Mouse (Mus musculus) intestine, embryonic 14.5 days (tissue): Measurements from ENCODE around the gene Gphn. TPM values are rescaled to one million over a fixed set of nuclear protein-coding genes. Genes with fewer than 3 reads are reported as not detected.

Experiments
- ATAC-seq: fragments of 200-750 bp; cut with Nextera tagmentation; replicated peaks from 2 replicates; pipeline ENCODE4 v1.8.0; 2017; ENCODE audit warnings: low read depth, moderate number of reproducible peaks, moderate TSS enrichment, moderate library complexity; ENCODE audit not compliant: low FRiP score, low TSS enrichment
- DNase-seq: peaks from one replicate; pipeline ENCODE4 v3.0.0-alpha.2; 2018; ENCODE audit warnings: low spot score
- H3K27ac ChIP-seq: fragments of 300-500 bp; sonication (generic); 2 replicates; pipeline ENCODE4 v1.5.1; 2014; ENCODE audit warnings: low read depth, mild to moderate bottlenecking, control low read depth
- H3K27me3 ChIP-seq: fragments of 300-500 bp; sonication (generic); replicated peaks from 2 replicates; pipeline ENCODE4 v1.6.1; 2014; ENCODE audit warnings: low read length, control low read depth; ENCODE audit not compliant: control insufficient read depth, insufficient read depth
- H3K36me3 ChIP-seq: fragments of 300-500 bp; sonication (generic); 2 replicates; pipeline ENCODE4 v1.6.1; 2014; ENCODE audit warnings: low read length, control low read depth; ENCODE audit not compliant: control insufficient read depth, insufficient read depth
- H3K4me1 ChIP-seq: fragments of 300-500 bp; sonication (generic); replicated peaks from 2 replicates; pipeline ENCODE4 v1.6.1; 2014; ENCODE audit warnings: low read length, control low read depth, mixed read lengths; ENCODE audit not compliant: control insufficient read depth, insufficient read depth
- H3K4me2 ChIP-seq: fragments of 300-500 bp; sonication (generic); 2 replicates; pipeline ENCODE4 v1.6.1; 2014; ENCODE audit warnings: low read length
- H3K4me3 ChIP-seq: fragments of 300-500 bp; sonication (generic); 2 replicates; pipeline ENCODE4 v1.5.1; 2014; ENCODE audit warnings: low read depth, low read length, control low read depth, mixed read lengths
- H3K9ac ChIP-seq: fragments of 300-500 bp; sonication (generic); 2 replicates; pipeline ENCODE4 v1.6.1; 2014; ENCODE audit warnings: mild to moderate bottlenecking, low read length
- H3K9me3 ChIP-seq: fragments of 300-500 bp; sonication (generic); 2 replicates; pipeline ENCODE4 v1.6.1; 2016; ENCODE audit warnings: low read length, control low read depth; ENCODE audit not compliant: control insufficient read depth
- WGBS: fragments of 180-500 bp; shearing (Covaris S2); extraction: QIAGEN DNeasy Blood & Tissue Kit; methylation state at CpG from one replicate; pipeline ENCODE4 v1.1.7; 2014; 5-methylcytosine and 5-hydroxymethylcytosine counted together
- polyA plus RNA-seq: library from polyadenylated mRNA; unstranded; fragments of >200 nt; fragmentation: Nextera tagmentation; extraction: Ambion mirVana; gene quantifications from 2 replicates; pipeline ENCODE4 v1.2.1, GENCODE M21; 2014

Gphn gene
- polyA plus RNA-seq, 1 experiment from 2014 or later: 20.3 TPM

DNA sequence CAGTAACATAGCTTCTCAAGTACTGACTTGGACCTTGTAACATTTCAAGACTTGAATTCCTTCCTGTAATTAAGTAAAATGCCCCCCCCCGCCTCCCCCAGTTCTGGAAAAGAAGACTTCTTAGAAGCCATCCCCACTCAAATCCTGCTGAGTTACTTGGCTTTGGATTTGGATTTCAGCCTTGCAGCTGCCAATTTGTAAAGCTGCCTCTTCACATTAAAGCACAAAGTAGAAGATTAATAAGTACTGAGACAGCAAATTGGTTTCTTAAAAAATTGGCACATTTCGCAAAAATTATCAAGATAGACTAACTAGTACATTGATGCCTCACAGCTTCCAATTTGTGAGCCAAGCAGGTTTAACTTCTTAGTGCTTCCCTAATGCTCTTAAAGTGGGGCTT is 417.5 kb downstream of the Gphn start:
- H3K4me3 ChIP-seq: no peak overlapping the region
- ATAC-seq: no peak
- H3K27me3 ChIP-seq: no peaks in the 10 kb centered on the region
- no peak overlapping the region for H3K27ac ChIP-seq
- H3K9ac ChIP-seq: no peak overlapping the region
- no peak for DNase-seq
- H3K36me3 ChIP-seq: no peaks in the 10 kb centered on the region
- H3K4me2 ChIP-seq: no peak overlapping the region
- no peaks in the 10 kb centered on the region for H3K4me1 ChIP-seq
- no peaks in the 10 kb centered on the region for H3K9me3 ChIP-seq
- 84% methylated on average over 2 of the region's 2 CpGs for WGBS

DNA sequence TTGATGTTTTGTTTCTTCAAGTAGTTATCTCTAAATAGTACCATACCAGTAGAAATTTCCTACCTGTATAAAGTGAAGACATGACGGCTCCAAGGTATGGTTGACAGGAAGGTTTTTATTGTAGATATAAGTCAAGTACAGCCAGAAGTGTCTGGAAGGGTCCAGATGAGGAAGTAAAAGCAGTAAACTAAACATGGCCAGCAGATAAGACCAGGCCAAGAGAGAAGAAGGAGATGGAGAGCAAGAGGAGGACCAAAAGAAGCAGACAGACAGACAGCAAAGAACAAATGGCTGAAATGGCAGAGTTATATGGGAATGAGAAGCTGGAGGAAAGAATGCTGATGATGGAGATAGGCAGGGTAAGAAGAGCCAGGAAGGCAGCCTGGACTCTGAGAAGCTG is 419.1 kb downstream of the Gphn start:
- DNase-seq: no peak
- ATAC-seq: no peak
- Histone ChIP-seq H3K36me3 (no peaks in the 10 kb centered on the region), H3K4me2 (no peak overlapping the region), H3K27ac (no peak overlapping the region), H3K4me3 (no peak overlapping the region), H3K9ac (no peak overlapping the region), H3K4me1 (no peaks in the 10 kb centered on the region), H3K9me3 (no peaks in the 10 kb centered on the region), H3K27me3 (no peaks in the 10 kb centered on the region)
- WGBS: 93% methylated on average over 1 of the region's 1 CpGs

DNA sequence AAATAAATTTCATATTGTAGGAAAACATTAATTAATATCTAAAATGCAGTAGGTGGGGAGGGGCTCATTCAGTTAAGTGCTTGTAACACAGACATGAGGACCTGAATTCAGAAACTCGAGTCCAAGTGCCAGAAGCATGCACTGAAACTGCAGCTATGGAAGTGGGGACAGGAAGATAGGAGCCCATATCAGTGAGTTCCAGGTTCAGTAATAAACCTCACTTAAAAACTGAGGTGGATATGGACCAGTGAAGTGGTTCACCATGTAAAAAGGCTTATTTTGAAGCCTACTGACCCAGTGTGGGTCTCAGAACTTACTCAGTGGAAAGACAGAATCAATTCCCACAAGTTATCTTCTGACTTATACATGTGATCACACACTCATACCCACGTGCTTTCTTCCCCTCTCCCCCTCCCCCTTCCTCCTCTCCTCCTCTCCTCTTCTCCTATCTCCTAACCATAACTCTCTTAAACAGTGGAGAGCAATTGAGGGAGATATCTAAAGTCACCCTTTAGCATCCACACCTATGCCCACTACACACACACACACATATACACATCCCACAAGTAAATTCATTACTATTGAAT is 433.6 kb downstream of the Gphn start:
- Histone ChIP-seq H3K4me2 (no peak overlapping the region), H3K36me3 (no peaks in the 10 kb centered on the region), H3K9ac (no peak overlapping the region), H3K27ac (no peak overlapping the region), H3K4me1 (no peaks in the 10 kb centered on the region), H3K4me3 (no peak overlapping the region), H3K27me3 (no peaks in the 10 kb centered on the region), H3K9me3 (no peaks in the 10 kb centered on the region)
- no peak for DNase-seq
- no peak for ATAC-seq
- WGBS: 59% methylated on average over 2 of the region's 2 CpGs

DNA sequence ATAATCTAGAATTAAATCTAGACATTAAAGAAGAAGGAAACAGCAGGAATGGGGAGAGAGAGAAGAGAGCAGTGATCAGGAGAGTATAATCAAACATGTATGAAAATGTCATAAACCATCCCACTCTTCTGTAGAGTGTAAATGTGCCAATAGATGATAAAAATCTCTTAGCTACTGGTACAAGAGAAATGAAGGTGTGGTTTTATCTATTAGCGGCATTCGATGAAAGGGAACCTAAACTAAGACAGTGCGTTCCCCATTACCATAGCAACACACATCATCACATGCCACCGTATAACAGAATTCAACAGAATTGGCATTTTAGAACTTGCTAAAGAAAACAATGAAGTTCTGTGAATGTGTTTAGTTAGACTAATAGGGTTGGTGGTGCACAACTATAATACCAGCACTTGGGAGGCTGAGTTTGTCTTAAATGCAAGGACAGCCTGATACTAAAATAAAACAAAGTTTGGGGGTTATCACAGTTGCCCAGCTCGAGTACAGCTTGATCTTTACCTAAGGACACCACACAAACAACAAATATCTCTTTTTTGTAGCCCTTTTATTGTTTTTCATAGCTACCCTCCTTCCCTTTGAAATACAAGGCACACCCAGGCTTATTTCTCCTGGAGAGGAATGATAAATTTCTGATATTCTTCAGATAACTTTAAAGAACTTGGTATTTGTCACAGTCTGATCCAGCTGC is 452.1 kb downstream of the Gphn start:
- H3K9ac ChIP-seq: no peak overlapping the region
- 0 out of 2 replicates have a peak, but pooled peaks cover 4% of the 10 kb centered on the region for H3K4me1 ChIP-seq
- H3K36me3 ChIP-seq: no peaks in the 10 kb centered on the region
- H3K4me2 ChIP-seq: no peak overlapping the region
- ATAC-seq (no peak), DNase-seq (no peak)
- 91% methylated on average over 5 of the region's 5 CpGs for WGBS
- no peaks in the 10 kb centered on the region for H3K9me3 ChIP-seq
- no peaks in the 10 kb centered on the region for H3K27me3 ChIP-seq
- H3K27ac ChIP-seq: no peak overlapping the region
- H3K4me3 ChIP-seq: no peak overlapping the region

DNA sequence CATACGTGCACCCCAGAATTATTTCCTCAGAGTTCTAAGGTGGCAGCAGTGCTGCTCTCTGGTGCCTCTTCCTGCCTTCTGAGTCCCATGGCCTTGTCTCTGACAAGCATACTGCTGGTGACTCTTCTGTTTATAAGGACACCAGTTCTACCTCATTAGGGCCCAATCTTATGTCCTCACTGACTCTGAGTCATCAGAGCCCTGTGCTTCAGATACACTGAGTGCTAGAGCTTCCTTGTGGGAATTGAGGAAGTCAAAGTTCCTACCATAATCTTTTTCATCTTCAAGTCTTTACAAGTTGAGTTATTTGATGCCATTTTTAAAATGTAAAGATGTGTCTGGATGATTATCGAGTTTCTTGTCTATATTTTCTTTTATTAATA is 452.6 kb downstream of the Gphn start:
- ATAC-seq (no peak), DNase-seq (no peak)
- no peaks in the 10 kb centered on the region for H3K36me3 ChIP-seq
- H3K27ac ChIP-seq: no peak overlapping the region
- H3K9me3 ChIP-seq: no peaks in the 10 kb centered on the region
- H3K9ac ChIP-seq: no peak overlapping the region
- 82% methylated on average over 2 of the region's 2 CpGs for WGBS
- H3K27me3 ChIP-seq: no peaks in the 10 kb centered on the region
- H3K4me3 ChIP-seq: no peak overlapping the region
- 0 out of 2 replicates have a peak, but pooled peaks cover 4% of the 10 kb centered on the region for H3K4me1 ChIP-seq
- H3K4me2 ChIP-seq: no peak overlapping the region

DNA sequence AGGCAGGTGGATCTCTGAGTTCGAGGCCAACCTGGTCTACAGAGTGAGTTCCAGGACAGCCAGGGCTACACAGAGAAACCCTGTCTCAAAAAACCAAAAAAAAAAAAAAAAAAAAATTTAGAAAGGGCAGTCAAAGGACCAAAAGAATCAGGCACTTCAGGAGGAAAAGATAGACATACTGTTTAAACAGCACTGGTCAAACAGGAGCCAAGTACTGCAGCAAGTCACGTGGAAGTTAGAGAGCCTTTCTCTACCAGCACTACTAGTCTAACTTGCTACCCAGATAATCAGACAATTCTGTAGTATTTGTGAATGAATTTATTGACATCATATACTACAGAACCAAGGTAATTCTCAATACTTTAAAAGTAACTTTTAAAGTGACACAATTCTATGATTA is 454.9 kb downstream of the Gphn start:
- no peaks in the 10 kb centered on the region for H3K36me3 ChIP-seq
- 84% methylated on average over 2 of the region's 2 CpGs for WGBS

DNA sequence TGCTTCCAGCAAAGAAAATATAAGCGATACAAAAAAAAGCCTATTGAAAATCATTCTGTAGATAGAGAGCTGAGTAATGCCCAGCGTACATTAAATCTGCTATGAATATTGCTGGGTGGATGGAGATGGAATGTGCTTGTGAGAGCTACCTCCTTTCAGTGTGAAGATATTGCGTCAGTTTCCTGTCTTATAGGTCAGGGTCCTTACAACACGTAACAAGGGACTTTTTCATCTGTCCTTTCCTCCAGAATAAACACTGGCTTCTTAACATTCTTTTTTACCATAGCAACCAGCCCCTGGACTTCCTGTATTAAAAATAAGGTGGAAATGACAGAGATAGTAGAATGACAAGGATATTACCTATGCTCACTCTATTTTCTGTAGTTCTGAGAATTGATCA is 456.1 kb downstream of the Gphn start:
- Histone ChIP-seq H3K27me3 (no peaks in the 10 kb centered on the region), H3K4me3 (no peak overlapping the region), H3K9ac (no peak overlapping the region), H3K4me2 (no peak overlapping the region), H3K36me3 (no peaks in the 10 kb centered on the region), H3K4me1 (0 out of 2 replicates have a peak, but pooled peaks cover 4% of the 10 kb centered on the region), H3K27ac (no peak overlapping the region), H3K9me3 (no peaks in the 10 kb centered on the region)
- WGBS: 58% methylated on average over 4 of the region's 4 CpGs
- no peak for ATAC-seq
- DNase-seq: no peak

More for the DNA sequence above, 454.9 kb downstream of the Gphn start:
- H3K4me1 ChIP-seq: 0 out of 2 replicates have a peak, but pooled peaks cover 4% of the 10 kb centered on the region
- no peak for DNase-seq
- H3K27me3 ChIP-seq: no peaks in the 10 kb centered on the region
- H3K27ac ChIP-seq: no peak overlapping the region
- no peaks in the 10 kb centered on the region for H3K9me3 ChIP-seq
- ATAC-seq: no peak
- H3K4me2 ChIP-seq: no peak overlapping the region
- no peak overlapping the region for H3K9ac ChIP-seq
- H3K4me3 ChIP-seq: no peak overlapping the region

DNA sequence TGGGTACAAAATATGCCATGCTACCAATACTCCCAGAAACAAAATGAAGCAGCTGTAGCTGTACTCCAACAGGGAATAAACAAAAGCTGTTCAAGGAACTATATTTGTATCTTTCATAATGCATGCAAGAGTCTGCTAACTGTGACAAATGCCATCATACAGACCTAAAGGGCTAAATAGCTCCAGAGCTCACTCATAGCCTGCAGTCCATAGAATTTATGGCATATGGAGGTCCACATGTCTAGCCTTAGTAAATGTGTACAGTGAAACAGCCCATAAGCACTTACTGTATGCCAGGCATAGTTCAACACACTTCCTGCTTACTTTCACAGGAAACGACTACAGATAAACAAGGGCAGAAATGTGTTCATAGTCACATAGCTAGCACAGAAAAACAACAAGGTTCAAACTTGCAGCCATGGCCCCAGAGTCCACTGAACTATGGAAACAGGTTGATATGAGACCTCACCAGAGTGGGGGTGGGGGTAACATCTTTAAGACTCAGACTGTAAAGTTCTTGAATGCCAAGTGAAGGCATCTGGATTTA is 459.6 kb downstream of the Gphn start:
- Histone ChIP-seq H3K27ac (no peak overlapping the region), H3K9ac (no peak overlapping the region), H3K4me1 (0 out of 2 replicates have a peak, but pooled peaks cover 4% of the 10 kb centered on the region), H3K36me3 (no peaks in the 10 kb centered on the region), H3K4me2 (no peak overlapping the region), H3K4me3 (no peak overlapping the region), H3K9me3 (no peaks in the 10 kb centered on the region), H3K27me3 (no peaks in the 10 kb centered on the region)
- ATAC-seq: no peak
- WGBS: 40% methylated on average over 1 of the region's 1 CpGs
- no peak for DNase-seq

DNA sequence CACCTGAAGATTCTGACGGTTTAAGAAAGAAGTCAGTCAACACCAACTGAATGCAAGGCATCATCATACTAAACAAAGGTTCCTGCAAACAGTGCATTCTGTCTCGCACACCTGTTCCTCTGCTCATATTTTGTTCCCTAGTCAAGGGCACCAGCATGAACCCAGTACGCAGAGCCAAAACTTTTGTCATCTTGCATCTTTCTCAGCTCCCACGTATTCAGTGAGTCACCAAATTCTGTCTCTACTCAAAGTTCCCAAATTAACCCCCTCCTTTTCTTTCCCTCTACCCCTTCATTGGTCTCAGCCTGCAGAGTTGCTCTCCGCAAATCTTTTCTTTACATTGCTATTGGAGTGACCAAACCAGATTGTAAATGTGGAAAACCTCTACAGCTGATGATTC is 462.7 kb downstream of the Gphn start:
- Histone ChIP-seq H3K4me3 (no peak overlapping the region), H3K4me2 (no peak overlapping the region), H3K27me3 (no peaks in the 10 kb centered on the region), H3K9me3 (no peaks in the 10 kb centered on the region), H3K27ac (no peak overlapping the region), H3K4me1 (no peaks in the 10 kb centered on the region), H3K9ac (no peak overlapping the region), H3K36me3 (no peaks in the 10 kb centered on the region)
- ATAC-seq (no peak), DNase-seq (no peak)
- 89% methylated on average over 5 of the region's 5 CpGs for whole genome bisulfite sequencing
